Mouse (Mus musculus) cortical plate, adult 2 months (tissue): Measurements from ENCODE around the gene Resf1. TPM values are rescaled to one million over a fixed set of nuclear protein-coding genes. Genes with fewer than 3 reads are reported as not detected.
A peak's percentile ranks its signal among the peaks of the same experiment; 100 is the strongest.
"Not testable (repeated sequence)": the region's sequence is repeated elsewhere in the genome, so short reads cannot be mapped to it uniquely, and the experiment has no call there.

Experiments used
- H3K27ac ChIP-seq: fragments of 200-500 bp; 2 replicates; pipeline ENCODE4 v1.5.1; 2012; ENCODE audit warnings: low read length, control low read depth, inconsistent platforms; ENCODE audit not compliant: insufficient read depth
- H3K4me1 ChIP-seq: fragments of 200-500 bp; 2 replicates; pipeline ENCODE4 v1.6.1; 2011; ENCODE audit warnings: low read length; ENCODE audit not compliant: control insufficient read depth, insufficient read depth
- H3K4me3 ChIP-seq: fragments of 200-500 bp; 2 replicates; pipeline ENCODE4 v1.5.1; 2011; ENCODE audit warnings: mild to moderate bottlenecking, low read length, control low read depth; ENCODE audit not compliant: insufficient read depth
- CTCF ChIP-seq: fragments of 200-500 bp; IDR thresholded peaks from 2 replicates; pipeline ENCODE4 v1.5.1; 2011; ENCODE audit warnings: mild to moderate bottlenecking, control low read depth, low read length; ENCODE audit not compliant: insufficient read depth; ENCODE audit errors: extremely low read depth
- POLR2A ChIP-seq: fragments of 200-500 bp; IDR thresholded peaks from 2 replicates; pipeline ENCODE4 v1.6.1; 2011; ENCODE audit warnings: mild to moderate bottlenecking, low read length, control low read depth; ENCODE audit not compliant: insufficient read depth; ENCODE audit errors: extremely low read depth
- polyA plus RNA-seq: library from polyadenylated mRNA; depleted of rRNA; stranded (reverse); fragments of >200 nt; gene quantifications from 2 replicates; pipeline ENCODE4 v1.2.3, GENCODE M21; 2012; rRNA removed

Resf1 gene
- 5.6 and 5.8 TPM in 2 replicates for polyA plus RNA-seq

DNA sequence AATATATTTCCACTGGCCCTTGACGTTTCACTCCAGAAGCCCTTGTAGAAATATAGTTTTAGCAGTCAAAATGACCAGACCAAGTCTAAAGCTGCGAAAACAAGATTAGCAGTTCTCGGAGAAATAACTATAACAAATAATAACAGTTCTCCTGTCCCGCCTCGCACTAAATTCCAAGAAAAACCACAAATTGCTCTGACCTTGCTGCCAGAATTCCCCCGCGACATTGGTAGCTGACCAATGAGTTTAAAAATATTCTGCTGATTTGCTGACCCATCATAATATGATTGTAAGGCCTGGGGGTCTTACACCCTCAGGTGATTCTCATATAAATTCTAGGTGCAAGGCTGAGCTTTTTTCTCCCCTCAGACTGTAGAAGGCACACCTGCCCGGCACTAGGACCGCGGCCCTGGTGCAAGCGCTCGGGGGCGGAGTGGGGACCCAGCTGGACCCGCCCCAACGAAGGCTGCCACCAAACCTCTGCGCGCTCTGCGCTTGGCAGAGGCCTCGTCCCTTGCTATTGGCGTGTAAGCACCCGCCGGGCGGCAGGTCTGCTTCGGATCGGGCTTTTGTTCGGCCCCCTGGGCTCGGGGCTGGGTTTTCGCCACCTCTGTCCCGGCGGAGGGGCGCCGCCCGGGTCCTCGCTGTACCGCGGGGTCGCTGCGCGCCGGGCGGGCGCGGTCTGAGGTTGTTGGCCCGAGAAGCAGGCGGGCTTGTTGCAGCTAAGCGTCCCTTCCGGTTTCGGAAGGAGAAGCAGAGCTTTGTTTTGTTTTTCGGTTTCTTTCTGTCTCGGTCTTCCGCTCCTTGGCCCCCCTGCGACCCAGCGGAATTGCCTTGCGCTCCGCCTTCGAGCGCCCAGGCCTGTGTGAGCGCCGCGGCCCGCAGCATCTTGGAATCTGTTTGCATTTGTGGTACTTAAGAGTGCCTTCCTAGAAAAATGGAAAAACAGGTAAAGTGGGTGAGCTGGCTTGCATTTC, at the start of gene Resf1:
Gene Resf1 (plus strand): TSS at position 459 of the 977 bp plus-strand sequence.
- H3K27ac ChIP-seq, result peak within 1 kb of the TSS; percentile 93
- H3K4me1 ChIP-seq, result no peaks in the 10 kb centered on the region
- TF ChIP-seq POLR2A, result peak; percentile 65
- TF ChIP-seq CTCF, result no peak
- peak within 1 kb of the TSS; percentile 66 for H3K4me3 ChIP-seq

DNA sequence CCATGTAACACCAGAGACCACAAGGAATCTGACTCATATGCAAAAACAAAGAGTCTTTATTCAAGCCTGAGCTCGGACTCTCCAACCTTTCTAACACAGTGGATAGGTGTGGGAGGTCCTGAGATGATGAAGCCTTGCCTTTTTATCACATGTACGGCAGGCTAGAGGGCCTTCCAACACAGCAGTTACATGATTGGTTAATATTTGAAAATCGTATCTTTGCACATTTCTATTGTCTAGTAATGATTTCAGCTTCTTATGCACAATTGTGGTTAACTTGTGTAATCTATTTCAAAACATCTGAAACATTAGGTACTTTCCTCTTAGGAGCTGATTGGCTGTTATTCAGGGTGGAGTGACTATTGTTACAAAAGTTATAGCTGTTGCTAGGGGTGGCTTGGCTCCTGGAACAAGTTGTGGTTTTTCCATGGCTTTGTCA, 48.4 kb upstream of the Resf1 start:
- no peak overlapping the region for H3K27ac ChIP-seq
- TF ChIP-seq POLR2A (no peak), CTCF (no peak)
- H3K4me1 ChIP-seq, result no peaks in the 10 kb centered on the region
- H3K4me3 ChIP-seq, result no peak overlapping the region

DNA sequence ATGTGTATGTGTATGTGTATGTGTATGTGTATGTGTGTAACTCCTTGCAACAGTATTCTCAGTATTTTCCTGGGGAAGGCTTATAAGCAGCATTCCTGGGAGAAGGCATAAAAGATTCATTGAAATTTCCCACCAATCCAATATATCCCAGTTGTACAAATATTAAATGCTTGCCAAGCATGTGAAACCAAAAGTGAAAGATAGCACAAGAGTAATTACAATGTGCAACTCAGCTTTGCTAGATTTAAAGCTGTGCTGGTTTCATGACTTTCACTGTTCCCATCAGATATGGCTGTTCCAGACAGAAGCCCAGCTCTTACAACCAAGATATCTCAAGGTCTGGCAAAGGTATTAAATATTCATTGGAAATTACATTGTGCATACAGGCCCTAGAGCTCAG, 41.3 kb upstream of the Resf1 start:
- no peak overlapping the region for H3K4me3 ChIP-seq
- H3K4me1 ChIP-seq, result no peaks in the 10 kb centered on the region
- TF ChIP-seq POLR2A, result no peak
- no peak for TF ChIP-seq CTCF
- no peak overlapping the region for H3K27ac ChIP-seq

DNA sequence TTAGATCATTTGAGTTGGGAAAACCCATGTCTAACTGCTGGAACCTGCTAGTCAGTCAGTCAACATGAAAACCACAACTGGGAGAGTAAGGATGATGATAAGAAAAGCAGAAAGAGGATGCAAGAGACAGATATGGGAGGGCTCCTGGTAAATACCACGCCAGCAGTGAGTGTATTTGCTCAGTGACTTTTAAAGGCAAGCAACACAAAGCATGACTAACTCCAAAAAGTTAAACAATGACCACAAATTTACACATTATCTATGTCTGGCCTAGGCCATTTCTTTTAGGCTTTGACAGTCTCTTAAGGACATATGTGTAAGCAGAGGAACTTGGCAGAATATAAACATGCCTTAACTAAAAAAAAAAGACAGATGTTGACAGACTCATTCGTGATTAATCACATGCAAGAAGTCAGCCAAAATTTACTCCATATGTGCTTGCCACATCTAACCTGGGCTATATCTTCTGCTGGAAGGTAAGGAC, 30.9 kb upstream of the Resf1 start:
- no peaks in the 10 kb centered on the region for H3K4me1 ChIP-seq
- no peak overlapping the region for H3K27ac ChIP-seq
- TF ChIP-seq POLR2A, result no peak
- TF ChIP-seq CTCF, result no peak
- no peak overlapping the region for H3K4me3 ChIP-seq

DNA sequence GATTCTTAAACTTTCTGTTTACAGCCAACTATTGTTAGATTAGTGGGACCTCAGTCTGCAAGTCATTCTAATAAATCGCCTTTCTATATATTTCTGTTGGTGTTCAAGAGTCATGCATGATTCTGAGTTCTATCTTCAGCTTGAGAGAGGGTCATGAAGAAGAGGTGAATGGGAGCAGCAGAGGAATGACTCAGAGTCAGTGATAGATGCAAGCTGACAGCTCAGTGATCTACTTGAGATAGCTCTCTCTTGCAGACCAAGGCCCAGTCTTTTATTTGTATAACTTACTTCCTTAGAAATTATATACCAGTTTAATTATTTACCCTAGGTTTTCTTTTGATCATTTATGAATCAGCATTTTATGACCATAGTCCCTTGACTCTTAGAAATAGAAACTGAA, 30.3 kb upstream of the Resf1 start:
- H3K4me1 ChIP-seq, result no peaks in the 10 kb centered on the region
- no peak overlapping the region for H3K27ac ChIP-seq
- TF ChIP-seq CTCF (no peak), POLR2A (no peak)
- H3K4me3 ChIP-seq, result no peak overlapping the region

DNA sequence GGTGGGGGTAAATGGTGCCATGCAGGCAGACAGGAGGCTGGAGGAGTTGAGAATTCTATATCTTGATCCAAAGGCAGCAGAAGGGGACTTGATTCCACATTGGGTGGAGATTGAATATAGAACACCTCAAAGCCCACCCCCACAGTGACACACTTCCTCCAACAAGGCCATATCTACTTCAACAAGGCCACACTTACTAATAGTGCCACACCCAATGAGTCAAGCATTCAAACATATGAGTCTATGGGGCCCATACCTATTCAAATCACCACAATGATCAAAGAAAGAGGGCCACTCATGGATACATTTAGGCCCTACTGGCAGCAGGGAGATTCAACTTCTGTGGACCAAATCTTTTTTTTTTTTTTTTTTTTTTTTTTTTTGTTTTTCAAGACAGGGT, 28.7 kb upstream of the Resf1 start:
- Histone ChIP-seq H3K27ac (no peak overlapping the region), H3K4me3 (no peak overlapping the region), H3K4me1 (no peaks in the 10 kb centered on the region)
- TF ChIP-seq POLR2A (no peak), CTCF (no peak)

DNA sequence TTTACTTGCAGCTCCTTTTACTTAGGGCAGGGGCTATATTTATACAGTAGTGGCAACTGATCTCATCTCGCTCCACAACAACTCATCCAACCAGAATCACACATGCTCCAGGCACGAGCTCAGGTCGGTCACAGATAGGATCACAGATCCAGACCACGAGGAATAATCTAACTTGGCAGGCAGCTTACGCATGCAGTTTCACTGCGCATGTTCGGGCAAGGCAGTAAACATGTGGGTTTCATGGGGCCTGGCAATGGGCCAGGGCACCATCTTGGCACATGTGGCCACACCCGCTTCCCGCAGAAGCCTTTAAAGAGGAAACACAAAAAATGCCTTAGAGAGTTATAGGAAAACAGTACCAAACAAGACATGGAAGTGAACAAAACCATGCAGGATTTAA, 21.0 kb upstream of the Resf1 start:
- not testable (repeated sequence) for H3K4me3 ChIP-seq, H3K4me1 ChIP-seq, H3K27ac ChIP-seq

DNA sequence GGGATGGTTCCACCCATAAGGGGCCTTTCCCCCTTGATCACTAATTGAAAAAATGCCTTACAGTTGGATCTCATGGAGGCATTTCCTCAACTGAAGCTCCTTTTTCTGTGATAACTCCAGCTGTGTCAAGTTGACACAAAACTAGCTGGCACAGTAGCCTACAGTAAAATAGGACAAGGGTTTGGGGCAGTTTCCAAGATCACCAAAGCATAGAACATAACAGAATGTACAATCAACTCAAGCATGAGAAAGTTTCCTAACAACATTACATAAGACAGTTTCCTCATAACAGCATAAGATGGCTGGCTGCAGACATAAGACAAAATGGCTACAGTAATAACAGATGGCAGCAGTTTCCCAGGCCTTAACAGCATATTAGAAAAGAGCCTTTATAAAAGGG, 6.0 kb upstream of the Resf1 start:
- not testable (repeated sequence) for H3K4me3 ChIP-seq, H3K27ac ChIP-seq, H3K4me1 ChIP-seq

DNA sequence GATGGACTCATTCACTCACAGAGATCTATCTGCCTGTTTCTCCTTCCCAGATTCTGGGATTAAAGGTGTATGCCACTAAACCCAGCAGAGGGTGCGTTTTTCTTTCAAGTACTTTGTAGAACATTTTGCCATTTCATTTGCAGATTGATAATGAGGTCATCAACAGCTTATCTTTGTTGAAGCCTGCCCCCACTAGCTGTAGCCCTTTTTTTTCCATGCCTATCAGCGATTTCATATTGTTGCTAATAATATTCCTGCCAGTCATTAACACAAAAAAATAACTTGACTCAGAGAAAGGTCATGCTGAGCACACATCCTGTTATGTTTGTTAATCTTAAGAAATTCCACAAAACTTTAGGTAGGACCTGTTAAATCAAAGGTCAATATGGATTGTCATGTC, 2.1 kb upstream of the Resf1 start:
- Histone ChIP-seq H3K4me1 (no peaks in the 10 kb centered on the region), H3K4me3 (no peak overlapping the region), H3K27ac (no peak overlapping the region)
- TF ChIP-seq POLR2A (no peak), CTCF (no peak)

DNA sequence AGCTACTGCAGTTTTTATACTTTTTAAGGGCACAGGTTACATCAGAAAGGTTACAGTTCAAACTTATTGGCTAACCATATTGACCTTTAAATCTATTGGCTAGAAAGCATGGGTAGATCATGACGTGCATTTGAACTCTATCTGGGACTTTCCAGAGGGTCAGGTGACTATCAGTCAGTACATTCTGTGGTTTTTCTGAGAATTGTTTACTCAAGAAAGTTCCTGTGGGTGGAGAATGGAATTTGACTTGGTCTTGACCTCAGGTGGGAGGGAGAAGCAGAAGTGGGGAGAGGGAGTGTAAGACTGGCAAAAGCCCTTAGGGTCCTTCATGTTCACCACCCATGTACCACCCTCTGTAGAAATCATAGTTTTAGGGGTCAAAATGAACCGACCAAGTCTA, 1.4 kb upstream of the Resf1 start:
- Histone ChIP-seq H3K4me3 (no peak overlapping the region), H3K27ac (no peak overlapping the region), H3K4me1 (no peaks in the 10 kb centered on the region)
- TF ChIP-seq CTCF (no peak), POLR2A (no peak)

DNA sequence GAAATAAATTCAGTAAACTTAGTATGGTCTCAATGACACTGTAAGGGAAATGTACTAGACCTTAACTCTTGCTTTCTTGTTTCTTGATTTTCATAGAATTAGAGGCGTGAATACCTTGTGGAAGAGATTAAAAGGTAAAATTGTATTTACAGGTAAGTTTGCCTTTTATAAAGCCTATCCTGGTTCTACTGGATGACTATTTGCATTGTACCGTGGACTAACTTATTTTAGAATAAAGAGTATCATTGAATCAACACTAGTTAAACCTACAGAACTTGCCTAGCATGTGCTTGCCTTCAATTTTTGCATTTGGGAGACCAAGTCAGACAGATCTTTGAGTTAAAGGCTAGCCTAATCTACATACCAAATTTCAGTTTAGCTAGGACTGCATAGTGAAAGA, 1.0 kb downstream of the Resf1 start:
- TF ChIP-seq POLR2A, result no peak
- TF ChIP-seq CTCF, result no peak
- H3K27ac ChIP-seq, result no peak overlapping the region
- H3K4me3 ChIP-seq, result peak overlapping the region; percentile 66; the same call in 1 of the 2 replicates
- H3K4me1 ChIP-seq, result no peaks in the 10 kb centered on the region
